Mouse (Mus musculus): ENCODE data around the gene Pcna.

Pcna gene

GRCm38 (mm10) chr2:132235975-132236374 lies 17.1 kb downstream of the Pcna start:
- DNase-seq (ENCODE audit: low read depth in 1 of 2, low spot score in 2 of 2), result no peak

DNA sequence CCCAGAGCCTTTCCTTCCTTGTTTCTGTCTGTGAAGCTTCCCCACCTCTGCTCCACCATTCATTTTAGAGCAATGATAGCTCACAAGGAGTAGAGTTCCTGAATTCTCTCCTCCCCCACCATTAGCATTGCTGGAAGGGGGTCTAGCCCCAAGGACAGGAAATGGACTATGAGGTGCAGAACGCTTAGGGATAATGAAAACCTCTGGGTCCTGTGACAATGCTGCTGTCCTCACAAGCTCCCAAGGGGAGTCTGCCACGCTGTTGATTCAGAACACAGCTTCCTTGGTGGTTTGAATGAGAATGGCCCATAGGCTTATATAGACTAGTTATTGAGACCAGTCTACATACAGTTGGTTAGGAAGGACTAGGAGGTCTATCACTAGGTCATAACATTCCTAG lies 17.8 kb downstream of the Pcna start:
- DNase-seq (ENCODE audit: low read depth in 1 of 2, low spot score in 2 of 2), result no peak

DNA sequence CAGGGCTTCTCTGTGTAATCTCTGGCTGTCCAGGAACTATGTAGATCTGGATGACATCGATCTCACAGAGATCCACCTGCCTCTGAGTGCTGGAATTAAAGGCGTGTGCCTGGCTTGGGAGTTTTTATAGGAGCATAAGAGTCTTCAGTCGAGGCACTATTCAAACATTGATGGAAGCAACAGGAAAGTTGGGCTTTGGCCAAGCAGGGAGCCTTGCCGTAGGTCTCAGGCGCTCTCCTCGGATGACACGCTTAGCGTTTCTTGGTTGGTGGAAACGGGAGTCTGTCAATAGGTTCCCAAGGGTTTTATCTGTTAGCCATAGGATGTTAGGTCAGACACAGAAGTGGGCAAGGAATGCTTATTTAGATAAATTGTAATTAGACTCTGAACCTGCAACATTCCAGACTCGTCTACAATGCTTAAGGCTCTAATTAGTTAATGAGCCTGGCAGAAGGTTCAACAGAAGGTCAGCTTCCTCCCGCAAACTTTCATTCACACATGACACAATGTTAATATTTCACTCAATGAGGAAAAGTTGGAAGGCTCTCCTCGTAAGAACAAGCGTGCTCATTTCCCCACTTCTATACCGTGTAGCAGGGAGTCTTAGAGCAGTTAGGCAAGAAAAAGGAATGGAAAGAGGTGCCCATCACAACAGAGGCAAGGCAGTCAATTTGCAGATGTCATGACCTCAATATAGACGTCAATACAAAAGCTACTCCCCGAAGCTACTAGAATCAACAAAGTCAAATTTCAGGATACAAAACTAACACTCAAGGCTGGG lies 18.9 kb downstream of the Pcna start:
- no peak for DNase-seq (ENCODE audit: low read depth in 1 of 2, low spot score in 2 of 2)

- DNase-seq (ENCODE audit: low read depth in 1 of 2, low spot score in 2 of 2), result no peak
Measured at GRCm38 (mm10) chr2:132232413-132232945, 20.6 kb downstream of the Pcna start.

DNA sequence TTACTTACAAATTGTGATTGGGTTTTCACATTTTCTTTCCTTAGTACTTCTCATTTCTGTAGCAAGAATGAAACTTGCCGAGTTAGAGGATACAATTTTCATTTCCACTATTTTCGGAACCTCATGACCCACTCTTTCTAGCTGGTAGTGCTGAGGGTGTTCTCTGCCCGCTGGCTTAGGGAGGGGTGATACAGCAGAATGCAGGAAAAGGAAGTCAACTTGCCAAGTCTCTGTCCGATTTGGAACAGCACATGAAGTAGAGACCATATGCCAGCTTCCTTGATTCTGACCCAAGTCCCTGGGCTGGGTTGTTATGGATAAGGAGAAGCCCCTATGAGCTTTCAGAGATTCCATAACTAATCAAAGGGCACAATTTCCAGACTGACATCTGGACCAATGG lies 28.8 kb downstream of the Pcna start:
- no peak for DNase-seq (ENCODE audit: low read depth in 1 of 2, low spot score in 2 of 2)

DNA sequence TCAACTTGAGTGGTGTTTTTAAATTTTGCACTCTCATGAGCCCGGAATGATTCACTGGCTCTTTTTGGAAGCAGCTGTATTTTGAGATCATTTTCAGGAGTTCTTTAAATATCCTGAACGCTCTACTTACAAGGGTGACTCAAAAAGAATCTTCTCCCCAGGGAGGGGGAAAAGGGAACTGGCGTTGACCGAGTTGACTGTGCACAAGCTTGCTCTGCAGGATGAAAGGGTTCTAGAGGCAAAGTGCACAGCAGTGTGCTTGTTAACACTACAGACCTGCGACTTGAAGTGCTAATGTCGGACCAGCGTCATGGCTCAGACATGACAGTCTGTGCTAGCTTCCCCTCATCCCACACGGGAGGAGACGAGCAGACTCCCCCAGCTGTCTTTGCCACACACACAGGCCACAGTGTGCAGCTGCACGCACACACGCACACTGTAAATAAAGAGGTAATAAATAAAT lies 31.5 kb downstream of the Pcna start:
- no peak for DNase-seq (ENCODE audit: low read depth in 1 of 2, low spot score in 2 of 2)

DNA sequence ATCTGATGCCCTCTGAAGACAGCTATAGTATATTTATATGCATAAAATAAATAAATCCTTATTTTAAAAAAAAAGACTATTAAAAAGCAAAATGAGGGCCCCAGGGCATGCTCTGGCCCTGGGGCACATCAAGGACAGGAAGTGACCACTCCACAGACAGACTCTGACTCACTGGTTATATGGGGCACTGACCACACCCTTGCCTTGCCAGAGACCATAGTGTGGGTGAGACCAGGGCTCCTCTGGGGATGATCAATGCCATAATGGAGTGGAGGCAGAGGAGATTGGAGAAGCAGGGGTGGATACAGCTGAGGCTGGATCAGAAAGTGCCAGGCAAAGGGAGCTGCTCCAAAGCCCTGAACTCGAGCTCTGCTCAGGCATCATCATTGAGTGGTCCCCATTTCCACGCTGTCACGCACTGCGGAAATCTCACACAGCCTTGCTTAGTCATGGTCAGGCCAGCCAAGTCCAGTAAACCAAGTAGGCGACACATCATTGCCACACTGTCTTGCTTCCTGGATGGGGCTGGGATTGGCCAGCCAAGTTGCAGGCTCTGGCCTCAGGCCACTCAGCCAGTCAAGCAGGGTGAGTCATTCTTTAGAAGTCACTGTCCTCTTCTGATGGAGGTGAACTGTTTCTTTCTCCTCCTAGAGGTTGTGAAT lies 41.0 kb downstream of the Pcna start:
- peak in 1 of 2 experiments; percentile 40 for DNase-seq (ENCODE audit: low read depth in 1 of 2, low spot score in 2 of 2)

GRCm38 (mm10) chr2:132210806-132211312 lies 42.3 kb downstream of the Pcna start:
- no peak for DNase-seq (ENCODE audit: low read depth in 1 of 2, low spot score in 2 of 2)

DNA sequence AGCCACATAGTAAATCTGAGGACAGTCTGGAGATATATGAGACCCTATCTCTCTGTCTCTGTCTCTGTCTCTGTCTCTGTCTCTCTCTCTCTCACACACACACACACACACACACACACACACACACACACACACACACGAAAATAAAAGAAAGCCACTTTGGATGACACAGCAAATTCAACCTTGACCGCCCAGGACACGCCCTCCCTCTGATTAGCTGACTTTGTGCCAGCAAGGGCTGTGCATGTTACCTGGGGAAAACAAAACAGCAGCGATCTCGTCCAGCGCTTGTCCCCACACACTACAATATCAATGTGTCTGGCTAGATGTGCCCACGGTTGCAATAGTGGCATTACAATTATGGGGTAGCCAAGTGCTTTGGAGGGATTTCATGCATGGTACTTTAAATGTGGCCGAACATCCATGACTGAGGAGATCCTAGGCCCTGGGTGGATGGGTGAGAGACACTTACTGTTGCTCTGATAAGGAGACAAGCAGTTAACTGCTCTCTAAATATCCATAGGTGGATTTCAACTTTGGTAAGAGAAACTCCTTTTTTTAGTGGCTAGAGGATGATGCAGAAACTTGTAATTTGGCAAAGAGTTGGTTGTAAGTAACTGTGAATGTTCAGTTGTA lies 44.8 kb downstream of the Pcna start:
- DNase-seq (ENCODE audit: low read depth in 1 of 2, low spot score in 2 of 2), result no peak

GRCm38 (mm10) chr2:132206316-132206881 lies 46.7 kb downstream of the Pcna start:
- no peak for DNase-seq (ENCODE audit: low read depth in 1 of 2, low spot score in 2 of 2)

DNA sequence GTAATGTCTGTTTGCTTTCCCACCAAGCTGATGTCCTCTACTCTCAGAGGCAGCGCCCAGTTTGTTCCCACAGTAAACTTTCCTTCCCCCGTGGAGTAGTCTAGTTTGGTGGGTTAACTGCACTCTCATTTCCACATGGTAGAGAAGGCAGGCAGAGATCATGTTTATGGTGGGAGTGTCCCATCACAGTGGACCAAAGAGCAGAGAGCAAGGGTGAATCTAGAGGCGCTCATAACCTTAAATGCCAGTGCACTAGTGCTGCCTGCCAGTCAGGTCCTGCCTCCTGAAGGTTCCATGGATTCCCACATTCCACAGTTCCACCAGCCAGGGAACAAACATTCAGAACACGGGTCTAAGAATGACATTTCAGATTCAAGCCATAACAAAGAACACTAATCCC lies 47.6 kb downstream of the Pcna start:
- no peak for DNase-seq (ENCODE audit: low read depth in 1 of 2, low spot score in 2 of 2)

DNA sequence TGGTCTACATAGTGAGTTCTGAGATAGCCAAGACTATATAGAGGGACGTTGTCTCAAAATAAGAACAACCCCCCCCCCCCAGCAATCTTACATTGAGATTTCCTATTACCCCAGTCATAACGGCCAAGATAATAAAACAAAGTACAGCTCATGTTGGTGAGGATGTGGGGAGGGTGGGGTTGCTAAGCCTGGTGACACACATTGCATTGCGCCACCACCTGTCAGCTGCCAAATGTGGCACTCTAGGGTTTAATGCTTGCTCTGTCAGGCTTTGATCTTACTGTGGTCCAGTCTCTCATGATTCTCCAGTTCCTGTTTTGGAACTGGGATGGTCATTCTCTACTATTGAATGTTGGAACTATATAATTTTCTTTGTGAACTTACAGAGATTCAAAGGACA lies 49.3 kb downstream of the Pcna start:
- DNase-seq (ENCODE audit: low read depth in 1 of 2, low spot score in 2 of 2), result peak; percentile 39 to 68

GRCm38 (mm10) chr2:132203186-132203585 lies 49.9 kb downstream of the Pcna start:
- no peak for DNase-seq (ENCODE audit: low read depth in 1 of 2, low spot score in 2 of 2)
